Mouse (Mus musculus): ENCODE measurements around the gene Fndc3a. TPM values are rescaled to one million over a fixed set of nuclear protein-coding genes. Genes with fewer than 3 reads are reported as not detected.

Fndc3a gene
- polyA plus RNA-seq, 2 experiments = 29.0 to 39.4 TPM

- no peaks in the 10 kb centered on the region for H3K27me3 ChIP-seq (ENCODE audit: control insufficient read depth, insufficient read depth, low read length)
- H3K9me3 ChIP-seq (ENCODE audit: control insufficient read depth, low read length) = no peaks in the 10 kb centered on the region
- H3K4me3 ChIP-seq (replicated peaks; ENCODE audit: low read length) = no peak overlapping the region
- no peak for TF ChIP-seq POLR2A (IDR thresholded peaks at IDR 0.05; ENCODE audit: borderline replicate concordance, extremely low read depth, insufficient read depth, insufficient read length)
- no peaks in the 10 kb centered on the region for H3K4me1 ChIP-seq (ENCODE audit: control insufficient read depth, insufficient read depth, low read length)
- H3K4me2 ChIP-seq (replicated peaks; ENCODE audit: low read depth, low read length, severe bottlenecking) = no peak overlapping the region
- no peak overlapping the region for H3K9ac ChIP-seq (ENCODE audit: low read depth, low read length, severe bottlenecking)
- DNase-seq (ENCODE audit: low spot score) (no peak), ATAC-seq (ENCODE audit: low FRiP score, low read depth) (no peak)
- WGBS = 89% methylated on average over 3 of the region's 3 CpGs
- H3K36me3 ChIP-seq (ENCODE audit: control insufficient read depth, insufficient read depth, low read length) = no peaks in the 10 kb centered on the region
- H3K27ac ChIP-seq (replicated peaks; ENCODE audit: low read depth, low read length) = no peak overlapping the region
Observed at GRCm38 (mm10) chr14:72671911-72672310, 37.9 kb downstream of the Fndc3a start.

GRCm38 (mm10) chr14:72670987-72671386 lies 38.8 kb downstream of the Fndc3a start:
- H3K4me2 ChIP-seq (replicated peaks; ENCODE audit: low read depth, low read length, severe bottlenecking) = no peak overlapping the region
- no peak for DNase-seq (ENCODE audit: low spot score)
- no peak overlapping the region for H3K27ac ChIP-seq (replicated peaks; ENCODE audit: low read depth, low read length)
- no peaks in the 10 kb centered on the region for H3K36me3 ChIP-seq (ENCODE audit: control insufficient read depth, insufficient read depth, low read length)
- H3K9me3 ChIP-seq (ENCODE audit: control insufficient read depth, low read length) = no peaks in the 10 kb centered on the region
- no peaks in the 10 kb centered on the region for H3K27me3 ChIP-seq (ENCODE audit: control insufficient read depth, insufficient read depth, low read length)
- no peak overlapping the region for H3K9ac ChIP-seq (ENCODE audit: low read depth, low read length, severe bottlenecking)
- no peak for TF ChIP-seq POLR2A (IDR thresholded peaks at IDR 0.05; ENCODE audit: borderline replicate concordance, extremely low read depth, insufficient read depth, insufficient read length)
- no peaks in the 10 kb centered on the region for H3K4me1 ChIP-seq (ENCODE audit: control insufficient read depth, insufficient read depth, low read length)
- no peak overlapping the region for H3K4me3 ChIP-seq (replicated peaks; ENCODE audit: low read length)
- WGBS = 93% methylated on average over 2 of the region's 2 CpGs
- no peak for ATAC-seq (ENCODE audit: low FRiP score, low read depth)

- Histone ChIP-seq H3K36me3 (ENCODE audit: control insufficient read depth, insufficient read depth, low read length) (no peaks in the 10 kb centered on the region), H3K4me3 (replicated peaks; ENCODE audit: low read length) (no peak overlapping the region), H3K4me2 (replicated peaks; ENCODE audit: low read depth, low read length, severe bottlenecking) (no peak overlapping the region), H3K9me3 (ENCODE audit: control insufficient read depth, low read length) (no peaks in the 10 kb centered on the region), H3K9ac (ENCODE audit: low read depth, low read length, severe bottlenecking) (no peak overlapping the region), H3K27ac (replicated peaks; ENCODE audit: low read depth, low read length) (no peak overlapping the region), H3K4me1 (ENCODE audit: control insufficient read depth, insufficient read depth, low read length) (no peaks in the 10 kb centered on the region), H3K27me3 (ENCODE audit: control insufficient read depth, insufficient read depth, low read length) (no peaks in the 10 kb centered on the region)
- DNase-seq (ENCODE audit: low spot score) (no peak), ATAC-seq (ENCODE audit: low FRiP score, low read depth) (no peak)
- no peak for TF ChIP-seq POLR2A (IDR thresholded peaks at IDR 0.05; ENCODE audit: borderline replicate concordance, extremely low read depth, insufficient read depth, insufficient read length)
Observed at GRCm38 (mm10) chr14:72649268-72649667, 60.5 kb downstream of the Fndc3a start.

GRCm38 (mm10) chr14:72645512-72645911 lies 64.3 kb downstream of the Fndc3a start:
- no peak overlapping the region for H3K4me2 ChIP-seq (replicated peaks; ENCODE audit: low read depth, low read length, severe bottlenecking)
- no peaks in the 10 kb centered on the region for H3K36me3 ChIP-seq (ENCODE audit: control insufficient read depth, insufficient read depth, low read length)
- no peak overlapping the region for H3K9ac ChIP-seq (ENCODE audit: low read depth, low read length, severe bottlenecking)
- DNase-seq (ENCODE audit: low spot score) = no peak
- H3K9me3 ChIP-seq (ENCODE audit: control insufficient read depth, low read length) = no peaks in the 10 kb centered on the region
- H3K27me3 ChIP-seq (ENCODE audit: control insufficient read depth, insufficient read depth, low read length) = no peaks in the 10 kb centered on the region
- no peak overlapping the region for H3K4me3 ChIP-seq (replicated peaks; ENCODE audit: low read length)
- no peak for ATAC-seq (ENCODE audit: low FRiP score, low read depth)
- no peaks in the 10 kb centered on the region for H3K4me1 ChIP-seq (ENCODE audit: control insufficient read depth, insufficient read depth, low read length)
- no peak for TF ChIP-seq POLR2A (IDR thresholded peaks at IDR 0.05; ENCODE audit: borderline replicate concordance, extremely low read depth, insufficient read depth, insufficient read length)
- no peak overlapping the region for H3K27ac ChIP-seq (replicated peaks; ENCODE audit: low read depth, low read length)

GRCm38 (mm10) chr14:72644620-72645019 lies 65.2 kb downstream of the Fndc3a start:
- Histone ChIP-seq H3K9ac (ENCODE audit: low read depth, low read length, severe bottlenecking) (no peak overlapping the region), H3K9me3 (ENCODE audit: control insufficient read depth, low read length) (no peaks in the 10 kb centered on the region), H3K4me3 (replicated peaks; ENCODE audit: low read length) (no peak overlapping the region), H3K27ac (replicated peaks; ENCODE audit: low read depth, low read length) (no peak overlapping the region), H3K4me1 (ENCODE audit: control insufficient read depth, insufficient read depth, low read length) (no peaks in the 10 kb centered on the region), H3K4me2 (replicated peaks; ENCODE audit: low read depth, low read length, severe bottlenecking) (no peak overlapping the region), H3K27me3 (ENCODE audit: control insufficient read depth, insufficient read depth, low read length) (no peaks in the 10 kb centered on the region), H3K36me3 (ENCODE audit: control insufficient read depth, insufficient read depth, low read length) (no peaks in the 10 kb centered on the region)
- WGBS = 97% methylated on average over 1 of the region's 1 CpGs
- DNase-seq (ENCODE audit: low spot score) (no peak), ATAC-seq (ENCODE audit: low FRiP score, low read depth) (no peak)
- no peak for TF ChIP-seq POLR2A (IDR thresholded peaks at IDR 0.05; ENCODE audit: borderline replicate concordance, extremely low read depth, insufficient read depth, insufficient read length)

- Histone ChIP-seq H3K4me3 (replicated peaks; ENCODE audit: low read length) (no peak overlapping the region), H3K9me3 (ENCODE audit: control insufficient read depth, low read length) (no peaks in the 10 kb centered on the region), H3K36me3 (ENCODE audit: control insufficient read depth, insufficient read depth, low read length) (no peaks in the 10 kb centered on the region), H3K27ac (replicated peaks; ENCODE audit: low read depth, low read length) (no peak overlapping the region), H3K27me3 (ENCODE audit: control insufficient read depth, insufficient read depth, low read length) (no peaks in the 10 kb centered on the region), H3K4me2 (replicated peaks; ENCODE audit: low read depth, low read length, severe bottlenecking) (no peak overlapping the region), H3K4me1 (ENCODE audit: control insufficient read depth, insufficient read depth, low read length) (no peaks in the 10 kb centered on the region), H3K9ac (ENCODE audit: low read depth, low read length, severe bottlenecking) (no peak overlapping the region)
- ATAC-seq (ENCODE audit: low FRiP score, low read depth) (no peak), DNase-seq (ENCODE audit: low spot score) (no peak)
- TF ChIP-seq POLR2A (IDR thresholded peaks at IDR 0.05; ENCODE audit: borderline replicate concordance, extremely low read depth, insufficient read depth, insufficient read length) = no peak
- 92% methylated on average over 6 of the region's 6 CpGs for WGBS
Observed at GRCm38 (mm10) chr14:72638507-72638906, 71.3 kb downstream of the Fndc3a start.

All from limb, embryonic 14.5 days (tissue).